Mouse (Mus musculus) liver, adult 2 months (tissue): ENCODE results near the gene Cox8b. TPM values are rescaled to one million over a fixed set of nuclear protein-coding genes. Genes with fewer than 3 reads are reported as not detected.
A peak's percentile ranks its signal among the peaks of the same experiment; 100 is the strongest.

Experiments used
- DNase-seq: peaks from one replicate; pipeline ENCODE4 v3.0.0-alpha.2; 2011; ENCODE audit warnings: low read depth, low spot score; ENCODE audit errors: extremely low read depth
- H3K27ac ChIP-seq: fragments of 200-500 bp; replicated peaks from 2 replicates; pipeline ENCODE4 v1.5.1; 2012; ENCODE audit warnings: low read depth, mild to moderate bottlenecking, control low read depth, inconsistent platforms, low read length; ENCODE audit not compliant: insufficient read depth
- H3K27me3 ChIP-seq: fragments of 200-500 bp; 2 replicates; pipeline ENCODE4 v1.6.1; 2012; ENCODE audit warnings: mild to moderate bottlenecking, moderate library complexity, low read length, inconsistent platforms; ENCODE audit not compliant: control insufficient read depth, insufficient read depth
- H3K36me3 ChIP-seq: fragments of 200-500 bp; 2 replicates; pipeline ENCODE4 v1.6.1; 2012; ENCODE audit warnings: low read length, inconsistent platforms; ENCODE audit not compliant: control insufficient read depth, insufficient read depth
- H3K4me1 ChIP-seq: fragments of 200-500 bp; 2 replicates; pipeline ENCODE4 v1.6.1; 2011; ENCODE audit warnings: low read length; ENCODE audit not compliant: control insufficient read depth, insufficient read depth
- H3K4me3 ChIP-seq: fragments of 200-500 bp; 2 replicates; pipeline ENCODE4 v1.5.1; 2011; ENCODE audit warnings: low read depth, mild to moderate bottlenecking, control low read depth, low read length, moderate library complexity; ENCODE audit not compliant: insufficient read depth
- H3K79me2 ChIP-seq: fragments of 200-500 bp; 2 replicates; pipeline ENCODE4 v1.6.1; 2012; ENCODE audit warnings: inconsistent platforms, mild to moderate bottlenecking, low read length, moderate library complexity; ENCODE audit not compliant: control insufficient read depth, insufficient read depth
- H3K9ac ChIP-seq: fragments of 200-500 bp; 2 replicates; pipeline ENCODE4 v1.6.1; 2012; ENCODE audit warnings: low read depth, mild to moderate bottlenecking, control low read depth, inconsistent platforms, low read length
- CTCF ChIP-seq: fragments of 200-500 bp; IDR thresholded peaks from 2 replicates; pipeline ENCODE4 v1.5.1; 2011; ENCODE audit warnings: low read depth, low read length, control low read depth
- POLR2A ChIP-seq: fragments of 200-500 bp; IDR thresholded peaks from 2 replicates; pipeline ENCODE4 v1.6.1; 2011; ENCODE audit warnings: low read length, control low read depth; ENCODE audit not compliant: insufficient read depth; ENCODE audit errors: extremely low read depth
- WGBS: fragments of 180-500 bp; shearing (Covaris S2); methylation state at CpG from one replicate; pipeline ENCODE4 v1.1.7; 2018; 5-methylcytosine and 5-hydroxymethylcytosine counted together
- polyA plus RNA-seq: library from polyadenylated mRNA; depleted of rRNA; stranded (reverse); fragments of >200 nt; gene quantifications from 2 replicates; pipeline ENCODE4 v1.2.3, GENCODE M21; 2012; rRNA removed
- total RNA-seq: library from RNA; depleted of rRNA; stranded (reverse); fragments of >200 nt; gene quantifications from 2 replicates; pipeline ENCODE4 v1.2.3, GENCODE M21; 2014; rRNA removed

Cox8b gene
- total and polyA plus RNA-seq, 2 experiments = 0.55 TPM; not detected in 1

DNA sequence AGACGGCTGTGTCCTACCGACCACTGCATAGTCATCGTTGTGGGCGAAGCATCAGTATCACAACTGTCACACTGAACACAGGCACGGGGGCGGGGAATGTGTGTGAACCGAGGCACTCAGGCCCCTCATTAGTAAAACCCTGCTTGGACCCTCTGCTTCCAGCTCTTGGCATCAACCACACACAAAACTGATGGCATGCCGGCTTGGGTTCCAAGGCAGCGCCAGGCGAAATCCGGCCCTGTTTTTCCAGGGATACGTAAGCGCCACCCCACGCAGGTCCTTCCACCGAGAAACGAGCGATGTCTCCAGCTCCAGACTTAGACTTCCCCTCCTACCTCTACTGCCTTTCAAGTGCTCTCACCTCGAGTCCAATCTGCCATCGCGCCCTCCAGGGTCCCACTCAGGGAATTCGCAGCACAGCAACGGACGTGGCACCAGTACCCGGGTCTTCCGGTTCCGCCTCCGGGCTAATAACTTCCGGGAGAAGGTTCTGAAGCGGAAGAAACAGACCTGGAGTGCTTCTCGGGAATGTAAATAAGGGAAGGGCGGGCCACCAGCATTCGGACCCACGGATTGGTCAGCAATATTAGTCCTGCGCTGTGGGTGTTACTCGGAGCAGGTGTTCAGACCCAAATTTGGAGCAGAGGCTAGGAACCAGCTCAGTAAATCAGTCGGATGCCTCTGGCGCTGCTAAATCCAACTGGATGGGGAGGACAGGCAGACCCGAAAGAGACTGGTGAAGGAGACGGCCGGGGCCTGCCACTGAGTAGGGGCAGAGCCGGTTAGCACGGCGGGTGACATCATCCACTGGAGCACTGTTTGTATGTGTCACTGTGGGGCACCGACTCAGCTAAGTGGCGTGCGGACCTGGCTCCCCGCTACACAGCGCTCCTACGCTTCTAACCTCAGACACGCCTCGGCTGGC is 44.1 kb downstream of the Cox8b start, which contains the start of gene Gm45785:
Gm45785 (minus strand) TSS at position 472 of the 925 bp plus-strand sequence.
- Histone ChIP-seq H3K79me2 (peaks cover 30% of the 10 kb centered on the region), H3K27ac (peak within 1 kb of the TSS; percentile 97), H3K4me1 (peaks cover 43% of the 10 kb centered on the region), H3K27me3 (no peaks in the 10 kb centered on the region), H3K9ac (peak within 1 kb of the TSS; percentile 91), H3K4me3 (peak within 1 kb of the TSS; percentile 92), H3K36me3 (peaks cover 8% of the 10 kb centered on the region; the same call in 1 of the 2 replicates)
- under 1% methylated on average over 51 of the region's 51 CpGs for WGBS
- peak; percentile 98 for DNase-seq
- TF ChIP-seq CTCF (no peak), POLR2A (peak; percentile 57)

DNA sequence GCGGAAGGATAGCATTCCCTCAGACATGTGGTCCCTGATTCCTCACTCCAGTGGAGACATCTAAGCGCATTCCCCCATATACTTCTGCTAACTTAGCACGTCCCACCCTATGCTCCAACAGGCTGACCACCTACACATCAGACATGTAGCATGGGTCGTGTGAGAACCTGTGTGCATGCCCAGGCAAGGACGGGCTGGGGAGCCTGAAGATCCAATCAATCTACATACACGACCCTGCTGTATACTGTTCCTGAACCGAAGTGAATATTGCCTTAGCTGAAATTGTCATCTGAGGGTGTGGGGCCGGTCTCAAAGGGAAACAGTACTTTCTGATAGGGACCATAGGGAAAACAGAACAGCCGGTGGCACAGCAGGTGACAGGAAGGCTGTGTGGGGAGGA is 45.1 kb downstream of the Cox8b start:
- Histone ChIP-seq H3K4me1 (peaks cover 51% of the 10 kb centered on the region), H3K27ac (peak overlapping the region; percentile 87), H3K9ac (peak overlapping the region; percentile 88), H3K27me3 (no peaks in the 10 kb centered on the region), H3K79me2 (peaks cover 30% of the 10 kb centered on the region), H3K4me3 (peak overlapping the region; percentile 83), H3K36me3 (peaks cover 8% of the 10 kb centered on the region; the same call in 1 of the 2 replicates)
- 44% methylated on average over 9 of the region's 9 CpGs for WGBS
- no peak for DNase-seq
- TF ChIP-seq CTCF = no peak

DNA sequence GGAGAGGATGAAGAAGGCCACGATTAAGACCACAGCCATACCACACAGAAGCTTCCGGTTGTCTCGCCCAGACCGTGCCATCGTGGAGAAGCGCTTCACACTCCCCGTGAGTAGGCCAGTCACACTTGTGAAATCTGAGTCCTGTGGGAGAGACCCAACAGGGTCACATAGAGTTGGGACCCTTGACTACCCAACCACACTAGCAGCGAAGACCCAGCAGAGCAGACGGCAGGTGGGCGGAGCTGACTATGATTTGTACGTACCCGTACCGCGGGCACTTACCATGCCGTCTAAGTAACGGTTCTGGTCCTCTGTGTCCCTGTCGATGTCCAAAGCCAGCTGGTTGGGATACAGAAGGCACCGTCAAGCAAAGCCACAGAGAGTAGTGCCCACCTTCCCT is 45.8 kb downstream of the Cox8b start:
- TF ChIP-seq POLR2A (no peak), CTCF (no peak)
- peak overlapping the region; percentile 89; the same call in 1 of the 2 replicates for H3K27ac ChIP-seq
- WGBS = 92% methylated on average over 18 of the region's 18 CpGs
- no peak for DNase-seq
- H3K4me3 ChIP-seq = no peak overlapping the region
- peaks cover 30% of the 10 kb centered on the region for H3K79me2 ChIP-seq
- H3K9ac ChIP-seq = no peak overlapping the region
- peaks cover 8% of the 10 kb centered on the region; the same call in 1 of the 2 replicates for H3K36me3 ChIP-seq
- H3K27me3 ChIP-seq = no peaks in the 10 kb centered on the region
- H3K4me1 ChIP-seq = peaks cover 51% of the 10 kb centered on the region

DNA sequence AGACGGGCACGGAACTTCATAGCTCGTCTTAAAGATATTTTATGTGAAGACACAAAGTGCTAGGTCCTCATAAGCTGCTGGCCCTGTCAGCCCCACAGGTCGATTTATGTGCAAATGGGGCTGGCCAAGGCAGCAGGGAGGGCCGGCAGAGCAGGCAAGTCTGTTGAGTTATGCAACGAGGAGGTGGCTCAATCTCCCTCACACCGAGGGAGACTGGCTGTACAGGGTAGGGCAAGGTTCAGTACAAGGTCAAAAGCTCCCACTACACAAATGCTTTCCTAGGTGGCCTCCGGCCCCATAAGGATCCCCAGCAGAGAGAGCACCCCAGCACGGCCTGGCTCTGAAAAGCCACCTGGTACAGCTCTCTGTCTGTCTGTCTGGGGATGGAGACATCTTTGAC is 46.9 kb downstream of the Cox8b start:
- Histone ChIP-seq H3K36me3 (peaks cover 8% of the 10 kb centered on the region; the same call in 1 of the 2 replicates), H3K79me2 (peaks cover 30% of the 10 kb centered on the region), H3K27me3 (no peaks in the 10 kb centered on the region), H3K4me3 (no peak overlapping the region), H3K27ac (peak overlapping the region; percentile 89), H3K9ac (peak overlapping the region; percentile 57), H3K4me1 (peaks cover 51% of the 10 kb centered on the region)
- WGBS = 31% methylated on average over 9 of the region's 9 CpGs
- DNase-seq = peak; percentile 91
- TF ChIP-seq CTCF (no peak), POLR2A (0 out of 2 replicates have a peak, but pooled peaks have one; percentile 6)

DNA sequence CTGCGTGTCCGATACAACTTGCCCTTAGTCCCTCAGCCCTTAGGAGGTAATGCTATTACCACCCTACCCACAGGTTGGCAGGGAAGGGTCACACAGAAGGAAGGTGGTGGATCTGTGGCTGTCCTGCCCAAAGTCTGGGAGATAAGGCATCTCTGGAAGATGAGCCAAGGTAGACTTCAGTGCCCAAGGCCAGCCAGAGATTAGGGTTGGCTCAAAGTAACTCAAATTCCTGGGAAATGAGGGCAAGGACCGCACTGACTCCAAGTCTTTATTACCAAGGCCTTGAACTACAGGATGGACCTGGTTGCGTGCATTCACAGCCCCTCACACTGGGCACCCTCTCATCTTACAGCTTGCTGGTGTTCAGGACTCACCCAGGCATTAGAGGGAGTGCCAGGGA is 48.3 kb downstream of the Cox8b start:
- H3K79me2 ChIP-seq = peaks cover 26% of the 10 kb centered on the region
- peak; percentile 60 for DNase-seq
- peaks cover 48% of the 10 kb centered on the region for H3K4me1 ChIP-seq
- H3K36me3 ChIP-seq = peaks cover 8% of the 10 kb centered on the region; the same call in 1 of the 2 replicates
- WGBS = 75% methylated on average over 4 of the region's 4 CpGs
- H3K4me3 ChIP-seq = no peak overlapping the region
- H3K9ac ChIP-seq = no peak overlapping the region
- H3K27ac ChIP-seq = 0 out of 2 replicates have a peak overlapping the region, but pooled peaks have one; percentile 10
- TF ChIP-seq CTCF (no peak), POLR2A (no peak)
- no peaks in the 10 kb centered on the region for H3K27me3 ChIP-seq

Other genes starting within 250 kb of the Cox8b start
- gene Olfr539, start 240.5 kb downstream of the Cox8b start, total RNA-seq = under 0.01 TPM in 1 of 2 replicates, not detected in the other
- not detected in 2 replicates for gene Olfr539, start 240.5 kb downstream of the Cox8b start, polyA plus RNA-seq
- gene Olfr45, start 218.5 kb downstream of the Cox8b start, total RNA-seq = not detected in 2 replicates
- gene Olfr45, start 218.5 kb downstream of the Cox8b start, polyA plus RNA-seq = not detected in 2 replicates
- not detected in 2 replicates for gene Olfr541, start 203.2 kb downstream of the Cox8b start, total RNA-seq
- 0.07 TPM in 1 of 2 replicates, not detected in the other for gene Olfr541, start 203.2 kb downstream of the Cox8b start, polyA plus RNA-seq
- gene Cyp2e1, start 136.7 kb downstream of the Cox8b start, total RNA-seq = 3,097 and 4,003 TPM in 2 replicates
- 2,786 and 2,859 TPM in 2 replicates for gene Cyp2e1, start 136.7 kb downstream of the Cox8b start, polyA plus RNA-seq
- gene Syce1, start 112.6 kb downstream of the Cox8b start, total RNA-seq = not detected in 2 replicates
- gene Syce1, start 112.6 kb downstream of the Cox8b start, polyA plus RNA-seq = 0.07 TPM in 1 of 2 replicates, not detected in the other
- gene Zfp941, start 78.3 kb downstream of the Cox8b start, total RNA-seq = 1.0 TPM in 2 replicates
- 0.34 and 0.77 TPM in 2 replicates for gene Zfp941, start 78.3 kb downstream of the Cox8b start, polyA plus RNA-seq
- gene Urah, start 65.4 kb downstream of the Cox8b start, total RNA-seq = 511 and 549 TPM in 2 replicates
- 1,037 and 1,096 TPM in 2 replicates for gene Urah, start 65.4 kb downstream of the Cox8b start, polyA plus RNA-seq
- gene Scgb1c1, start 54.9 kb downstream of the Cox8b start, total RNA-seq = 0.46 TPM in 1 of 2 replicates, not detected in the other
- gene Scgb1c1, start 54.9 kb downstream of the Cox8b start, polyA plus RNA-seq = 1.0 TPM in 1 of 2 replicates, not detected in the other
- gene Odf3, start 52.6 kb downstream of the Cox8b start, total RNA-seq = not detected in 2 replicates
- not detected in 2 replicates for gene Odf3, start 52.6 kb downstream of the Cox8b start, polyA plus RNA-seq
- gene Gm45785, start 44.1 kb downstream of the Cox8b start, total RNA-seq = 0.60 and 1.4 TPM in 2 replicates
- gene Gm45785, start 44.1 kb downstream of the Cox8b start, polyA plus RNA-seq = not detected in 2 replicates
- gene Ric8a, start 43.5 kb downstream of the Cox8b start, total RNA-seq = 17.5 and 20.3 TPM in 2 replicates
- 24.6 and 34.4 TPM in 2 replicates for gene Ric8a, start 43.5 kb downstream of the Cox8b start, polyA plus RNA-seq
- gene Bet1l, start 42.9 kb downstream of the Cox8b start, total RNA-seq = 15.0 and 15.4 TPM in 2 replicates
- 22.1 and 29.2 TPM in 2 replicates for gene Bet1l, start 42.9 kb downstream of the Cox8b start, polyA plus RNA-seq
- gene Psmd13, start 18.5 kb downstream of the Cox8b start, total RNA-seq = 83.6 and 102 TPM in 2 replicates
- gene Psmd13, start 18.5 kb downstream of the Cox8b start, polyA plus RNA-seq = 51.1 and 58.2 TPM in 2 replicates
- gene Sirt3, start 18.1 kb downstream of the Cox8b start, total RNA-seq = 134 and 150 TPM in 2 replicates
- gene Sirt3, start 18.1 kb downstream of the Cox8b start, polyA plus RNA-seq = 155 TPM in 2 replicates
- 28.9 and 33.4 TPM in 2 replicates for gene Nlrp6, start 20.5 kb upstream of the Cox8b start, total RNA-seq
- 72.9 and 119 TPM in 2 replicates for gene Nlrp6, start 20.5 kb upstream of the Cox8b start, polyA plus RNA-seq
- gene Pgghg, start 40.9 kb upstream of the Cox8b start, total RNA-seq = 16.6 and 19.1 TPM in 2 replicates
- gene Pgghg, start 40.9 kb upstream of the Cox8b start, polyA plus RNA-seq = 41.3 and 43.3 TPM in 2 replicates
- gene Ifitm5, start 49.8 kb upstream of the Cox8b start, total RNA-seq = 0.40 and 0.55 TPM in 2 replicates
- 0.76 and 1.0 TPM in 2 replicates for gene Ifitm5, start 49.8 kb upstream of the Cox8b start, polyA plus RNA-seq
- not detected in 2 replicates for gene Gm45717, start 55.5 kb upstream of the Cox8b start, total RNA-seq
- not detected in 2 replicates for gene Gm45717, start 55.5 kb upstream of the Cox8b start, polyA plus RNA-seq
- gene Ifitm2, start 55.5 kb upstream of the Cox8b start, total RNA-seq = 270 and 282 TPM in 2 replicates
- 968 and 1,028 TPM in 2 replicates for gene Ifitm2, start 55.5 kb upstream of the Cox8b start, polyA plus RNA-seq
- gene Ifitm1, start 66.8 kb upstream of the Cox8b start, total RNA-seq = 11.2 and 11.3 TPM in 2 replicates
- 48.6 and 79.4 TPM in 2 replicates for gene Ifitm1, start 66.8 kb upstream of the Cox8b start, polyA plus RNA-seq
- 296 and 392 TPM in 2 replicates for gene Ifitm3, start 110.3 kb upstream of the Cox8b start, total RNA-seq
- gene Ifitm3, start 110.3 kb upstream of the Cox8b start, polyA plus RNA-seq = 848 and 1,254 TPM in 2 replicates
- 0.81 and 0.83 TPM in 2 replicates for gene Ifitm6, start 117.5 kb upstream of the Cox8b start, total RNA-seq
- gene Ifitm6, start 117.5 kb upstream of the Cox8b start, polyA plus RNA-seq = 0.72 and 1.7 TPM in 2 replicates
- gene Gm17387, start 128.7 kb upstream of the Cox8b start, total RNA-seq = not detected in 2 replicates
- gene Gm17387, start 128.7 kb upstream of the Cox8b start, polyA plus RNA-seq = not detected in 2 replicates
- gene B4galnt4, start 160.7 kb upstream of the Cox8b start, total RNA-seq = 0.09 TPM in 1 of 2 replicates, not detected in the other
- 0.04 and 0.10 TPM in 2 replicates for gene B4galnt4, start 160.7 kb upstream of the Cox8b start, polyA plus RNA-seq
- 0.60 and 0.83 TPM in 2 replicates for gene Pkp3, start 177.8 kb upstream of the Cox8b start, total RNA-seq
- gene Pkp3, start 177.8 kb upstream of the Cox8b start, polyA plus RNA-seq = 1.9 and 2.0 TPM in 2 replicates
- 21.8 and 28.5 TPM in 2 replicates for gene Sigirr, start 200.1 kb upstream of the Cox8b start, total RNA-seq
- gene Sigirr, start 200.1 kb upstream of the Cox8b start, polyA plus RNA-seq = 42.4 and 42.5 TPM in 2 replicates
- not detected in 2 replicates for gene Ano9, start 217.4 kb upstream of the Cox8b start, total RNA-seq
- 0.09 and 0.13 TPM in 2 replicates for gene Ano9, start 217.4 kb upstream of the Cox8b start, polyA plus RNA-seq
- 5.2 and 5.4 TPM in 2 replicates for gene Ptdss2, start 221.9 kb upstream of the Cox8b start, total RNA-seq
- 10.7 and 13.5 TPM in 2 replicates for gene Ptdss2, start 221.9 kb upstream of the Cox8b start, polyA plus RNA-seq